Mouse (Mus musculus): ENCODE results near the gene Ppbp. TPM values are rescaled to one million over a fixed set of nuclear protein-coding genes. Genes with fewer than 3 reads are reported as not detected.
"Not testable (repeated sequence)": the region's sequence is repeated elsewhere in the genome, so short reads cannot be mapped to it uniquely, and the experiment has no call there.

Gene Ppbp
- polyA plus RNA-seq, 1 experiment from 2014 or later: 3.8 TPM

DNA sequence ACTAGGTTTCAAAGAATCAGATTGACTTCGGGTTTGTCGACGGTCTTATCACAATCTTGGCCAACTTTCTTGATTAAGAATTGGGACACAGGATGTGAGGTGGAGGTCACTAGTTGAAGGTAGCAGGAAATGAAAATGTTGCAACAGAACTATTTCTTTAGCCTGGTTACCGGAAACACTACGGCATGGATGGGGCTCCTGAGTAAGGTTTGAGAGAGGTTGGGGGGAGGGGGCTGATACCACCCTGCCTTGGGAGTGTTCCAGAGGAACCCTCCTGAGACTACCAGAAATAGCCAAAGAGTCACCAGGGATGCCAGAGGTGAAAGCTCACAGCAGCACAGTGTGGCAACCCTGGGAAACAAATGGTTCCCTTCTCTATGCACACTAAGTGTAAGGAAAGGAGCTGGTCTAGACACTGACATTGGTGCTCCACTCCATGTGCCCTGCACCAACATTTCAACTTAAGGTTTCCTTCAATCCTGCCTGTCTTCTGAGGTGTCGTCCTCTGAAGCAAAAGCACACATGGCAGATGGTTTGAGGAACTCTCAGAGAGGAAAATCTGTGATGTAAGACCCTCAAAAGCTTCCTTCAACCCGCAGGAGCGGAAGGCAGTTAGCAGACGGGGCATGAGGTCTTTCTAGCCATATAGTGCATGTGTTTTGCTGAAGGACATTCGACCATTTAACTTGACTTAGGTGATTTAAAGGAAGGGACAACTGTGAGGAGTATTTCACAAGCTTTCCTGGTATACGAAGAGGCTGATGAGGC lies 21.2 kb downstream of the Ppbp start:
- Histone ChIP-seq H3K9ac (no peak overlapping the region), H3K4me3 (replicated peaks) (no peak overlapping the region), H3K27ac (no peak overlapping the region), H3K4me2 (no peak overlapping the region), H3K27me3 (replicated peaks) (no peaks in the 10 kb centered on the region), H3K36me3 (no peaks in the 10 kb centered on the region), H3K4me1 (peaks cover 7% of the 10 kb centered on the region; the same call in 1 of the 2 replicates), H3K9me3 (no peaks in the 10 kb centered on the region)
- 70% methylated on average over 11 of the region's 11 CpGs for WGBS
- ATAC-seq (ENCODE audit: insufficient read depth, low FRiP score, low read depth): no peak

DNA sequence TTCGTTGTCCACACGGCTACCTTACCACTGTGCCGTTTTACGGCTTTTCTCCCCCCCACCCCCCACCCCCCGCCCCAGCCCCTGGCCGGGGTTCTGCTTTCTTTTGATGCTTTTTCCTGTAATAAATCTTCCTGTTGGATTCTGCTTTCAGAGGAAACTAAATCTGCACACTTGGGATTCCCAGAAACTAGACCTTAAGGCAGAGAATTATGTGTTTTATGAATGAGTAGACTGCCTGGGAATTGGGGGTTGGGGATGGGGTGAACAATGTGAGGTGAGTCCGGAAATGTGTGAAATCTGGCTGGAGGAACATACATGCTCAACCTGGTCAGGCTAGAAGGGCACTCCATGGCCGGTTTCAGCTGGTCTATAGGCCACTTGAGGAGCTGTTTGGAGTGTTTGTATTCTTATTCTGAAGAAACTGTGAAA lies 21.8 kb downstream of the Ppbp start:
- Histone ChIP-seq H3K9ac (no peak overlapping the region), H3K4me3 (replicated peaks) (no peak overlapping the region), H3K4me2 (no peak overlapping the region), H3K27me3 (replicated peaks) (no peaks in the 10 kb centered on the region), H3K36me3 (no peaks in the 10 kb centered on the region), H3K27ac (no peak overlapping the region), H3K9me3 (no peaks in the 10 kb centered on the region), H3K4me1 (peaks cover 7% of the 10 kb centered on the region; the same call in 1 of the 2 replicates)
- ATAC-seq (ENCODE audit: insufficient read depth, low FRiP score, low read depth): no peak
- WGBS: 49% methylated on average over 8 of the region's 8 CpGs

DNA sequence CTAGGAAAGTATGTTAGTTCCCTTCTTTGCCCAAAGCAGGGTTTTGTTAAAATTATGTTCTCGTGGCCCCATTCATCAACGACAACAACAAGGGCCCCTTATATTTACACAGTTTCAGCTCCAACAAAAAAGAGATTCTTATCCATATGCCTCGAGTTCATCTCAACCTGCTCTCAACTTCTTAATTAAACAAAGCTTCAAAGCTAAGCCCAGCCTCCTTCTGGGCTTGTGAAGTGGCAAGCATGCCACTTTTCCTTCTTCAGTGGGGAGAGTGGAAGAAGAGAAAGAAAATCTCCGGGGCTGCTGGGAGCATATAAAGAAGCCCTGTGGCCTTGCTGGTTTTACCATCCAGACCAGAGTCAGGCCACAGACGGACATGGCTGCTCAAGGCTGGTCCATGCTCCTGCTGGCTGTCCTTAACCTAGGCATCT lies 25.9 kb downstream of the Ppbp start, which contains the start of gene Cxcl15:
Gene Cxcl15, plus strand, starts transcription at position 340 of the 431 bp plus-strand sequence.
- Histone ChIP-seq H3K4me1 (no peaks in the 10 kb centered on the region), H3K9ac (no peak within 1 kb of the TSS), H3K36me3 (no peaks in the 10 kb centered on the region), H3K27ac (no peak within 1 kb of the TSS), H3K9me3 (no peaks in the 10 kb centered on the region), H3K4me3 (replicated peaks) (no peak within 1 kb of the TSS), H3K27me3 (replicated peaks) (no peaks in the 10 kb centered on the region), H3K4me2 (0 out of 2 replicates have a peak within 1 kb of the TSS, but pooled peaks have one; percentile 13)
- WGBS: 33% methylated on average over 5 of the region's 5 CpGs
- ATAC-seq (ENCODE audit: insufficient read depth, low FRiP score, low read depth): peak; percentile 80

DNA sequence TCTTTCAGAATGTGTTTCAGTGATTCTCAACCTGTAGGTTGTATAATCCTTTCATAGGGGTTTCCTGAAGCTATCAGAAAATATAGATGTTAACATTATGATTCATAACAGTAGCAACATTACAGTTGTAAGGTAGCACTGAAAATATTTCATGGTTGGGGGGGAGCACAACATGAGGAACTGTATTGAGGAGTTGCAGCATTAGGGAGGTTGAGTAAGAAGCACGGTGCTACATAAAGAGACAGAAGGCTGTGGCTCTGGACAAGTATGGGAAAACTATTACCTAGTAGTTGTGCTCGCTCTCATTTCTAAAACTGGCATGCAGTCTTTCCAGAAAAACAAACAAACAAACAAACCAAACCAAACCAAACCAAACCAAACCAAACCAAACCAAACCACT lies 27.1 kb downstream of the Ppbp start:
- not testable (repeated sequence) for H3K36me3 ChIP-seq; H3K4me1 ChIP-seq; H3K9me3 ChIP-seq; ATAC-seq (ENCODE audit: insufficient read depth, low FRiP score, low read depth); H3K4me2 ChIP-seq; H3K4me3 ChIP-seq (replicated peaks); H3K9ac ChIP-seq; H3K27me3 ChIP-seq (replicated peaks); H3K27ac ChIP-seq
- 81% methylated on average over 2 of the region's 2 CpGs for WGBS

DNA sequence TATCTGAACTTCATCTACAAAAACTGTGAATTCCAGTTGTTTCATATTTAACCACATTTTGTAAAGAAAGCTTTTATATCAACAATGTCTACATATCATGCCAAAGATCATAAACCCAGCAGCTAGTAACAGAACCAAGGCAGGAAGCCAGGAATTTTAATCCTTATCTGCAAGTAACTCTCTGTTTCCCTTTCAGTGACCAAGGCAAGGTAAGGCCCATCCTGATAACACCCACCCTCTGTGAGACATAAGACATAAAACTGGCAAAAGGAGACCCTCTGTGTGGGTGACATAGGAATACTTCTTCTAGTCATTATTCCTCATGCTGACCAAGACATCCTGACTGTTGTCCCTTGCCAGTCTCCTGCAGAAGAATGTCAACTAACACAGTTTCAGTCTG lies 36.3 kb downstream of the Ppbp start:
- H3K36me3 ChIP-seq: no peaks in the 10 kb centered on the region
- no peak overlapping the region for H3K4me3 ChIP-seq (replicated peaks)
- no peaks in the 10 kb centered on the region for H3K4me1 ChIP-seq
- no peak for ATAC-seq (ENCODE audit: insufficient read depth, low FRiP score, low read depth)
- H3K27ac ChIP-seq: no peak overlapping the region
- no peaks in the 10 kb centered on the region for H3K9me3 ChIP-seq
- no peak overlapping the region for H3K4me2 ChIP-seq
- no peak overlapping the region for H3K9ac ChIP-seq
- H3K27me3 ChIP-seq (replicated peaks): no peaks in the 10 kb centered on the region

DNA sequence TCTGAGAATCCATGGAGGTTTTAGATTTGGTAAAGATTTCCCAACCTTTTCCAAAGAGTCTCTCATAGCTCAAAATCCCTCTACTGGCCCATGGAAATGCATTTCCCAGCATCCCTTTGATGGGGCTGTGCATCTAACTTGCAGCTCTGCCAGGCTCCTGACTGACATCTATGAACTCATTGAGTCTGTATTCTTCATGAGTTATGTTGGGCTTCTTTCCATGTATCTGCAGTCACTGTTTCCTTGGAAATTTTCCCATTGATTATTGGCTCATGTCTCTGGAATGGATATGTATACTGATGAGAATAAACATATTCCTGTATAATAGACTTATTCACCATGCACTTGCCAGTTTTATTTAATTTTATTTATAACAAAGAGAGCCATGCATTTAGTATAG lies 37.7 kb downstream of the Ppbp start:
- H3K9ac ChIP-seq: no peak overlapping the region
- no peak overlapping the region for H3K4me3 ChIP-seq (replicated peaks)
- no peaks in the 10 kb centered on the region for H3K4me1 ChIP-seq
- no peaks in the 10 kb centered on the region for H3K36me3 ChIP-seq
- H3K9me3 ChIP-seq: no peaks in the 10 kb centered on the region
- no peak for ATAC-seq (ENCODE audit: insufficient read depth, low FRiP score, low read depth)
- H3K27me3 ChIP-seq (replicated peaks): no peaks in the 10 kb centered on the region
- H3K4me2 ChIP-seq: no peak overlapping the region
- H3K27ac ChIP-seq: no peak overlapping the region

DNA sequence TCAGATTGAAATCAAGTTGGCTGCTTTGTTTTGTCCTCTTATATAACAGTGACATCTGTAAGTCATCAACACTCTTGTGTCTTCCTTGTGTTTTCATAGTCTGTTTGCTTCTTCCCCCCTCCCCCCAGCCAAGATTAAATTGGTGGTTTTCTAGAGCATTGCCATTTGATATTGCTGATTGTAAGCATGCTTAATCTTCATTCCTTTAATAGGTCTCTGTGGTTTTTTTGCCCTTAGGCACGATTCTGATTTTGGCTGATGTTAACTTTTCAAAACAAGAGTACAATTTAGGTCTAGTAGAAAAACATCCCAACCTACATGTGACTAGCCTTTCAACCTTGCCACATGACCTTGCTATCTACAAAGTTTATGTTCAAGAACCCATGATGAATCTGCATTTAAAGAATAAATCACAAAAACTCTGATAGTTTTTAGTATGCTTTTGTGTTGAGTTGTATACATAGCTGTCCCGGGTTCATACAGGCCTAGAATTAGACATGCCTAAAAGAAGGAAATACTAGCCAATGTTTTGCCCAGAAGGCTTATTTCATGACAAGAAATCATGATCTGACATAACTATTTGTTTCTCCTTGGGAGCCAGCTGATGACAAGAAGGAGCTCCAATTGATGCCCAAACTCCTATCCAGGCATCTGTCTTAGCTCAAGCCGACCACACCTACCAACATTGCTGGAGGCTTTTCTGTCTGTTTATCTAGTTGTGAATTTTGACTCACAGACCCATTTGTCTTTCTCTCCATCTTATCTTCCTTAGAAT lies 39.0 kb downstream of the Ppbp start:
- no peak overlapping the region for H3K9ac ChIP-seq
- H3K4me2 ChIP-seq: no peak overlapping the region
- no peaks in the 10 kb centered on the region for H3K4me1 ChIP-seq
- H3K9me3 ChIP-seq: no peaks in the 10 kb centered on the region
- no peaks in the 10 kb centered on the region for H3K27me3 ChIP-seq (replicated peaks)
- 54% methylated on average over 3 of the region's 3 CpGs for WGBS
- H3K4me3 ChIP-seq (replicated peaks): no peak overlapping the region
- H3K36me3 ChIP-seq: no peaks in the 10 kb centered on the region
- H3K27ac ChIP-seq: no peak overlapping the region
- no peak for ATAC-seq (ENCODE audit: insufficient read depth, low FRiP score, low read depth)

Small RNA genes lying within 50 kb of the gene (microRNA-seq; reads per million reads assigned to microRNA genes)
- not detected for gene Gm24322

Other genes with a start within 250 kb of the Ppbp start
- gene Afm, start 249.6 kb upstream of the Ppbp start, polyA plus RNA-seq (2015; fragmentation: Nextera tagmentation; extraction: Ambion mirVana): 6.4 and 8.8 TPM in 2 replicates
- gene 5830473C10Rik, start 207.4 kb upstream of the Ppbp start, polyA plus RNA-seq (2015; fragmentation: Nextera tagmentation; extraction: Ambion mirVana): 0.09 and 0.12 TPM in 2 replicates
- gene Rassf6, start 127.9 kb upstream of the Ppbp start, polyA plus RNA-seq (2015; fragmentation: Nextera tagmentation; extraction: Ambion mirVana): 12.2 and 12.8 TPM in 2 replicates
- 0.17 and 0.32 TPM in 2 replicates for gene Cxcl5, start 9.2 kb upstream of the Ppbp start, polyA plus RNA-seq (2015; fragmentation: Nextera tagmentation; extraction: Ambion mirVana)
- 68.9 and 90.1 TPM in 2 replicates for gene Pf4, start 3.9 kb downstream of the Ppbp start, polyA plus RNA-seq (2015; fragmentation: Nextera tagmentation; extraction: Ambion mirVana)
- not detected in 2 replicates for gene Cxcl3, start 17.6 kb downstream of the Ppbp start, polyA plus RNA-seq (2015; fragmentation: Nextera tagmentation; extraction: Ambion mirVana)
- 1.6 and 1.7 TPM in 2 replicates for gene Cxcl15, start 26.0 kb downstream of the Ppbp start, polyA plus RNA-seq (2015; fragmentation: Nextera tagmentation; extraction: Ambion mirVana)
- gene Cxcl1, start 122.7 kb downstream of the Ppbp start, polyA plus RNA-seq (2015; fragmentation: Nextera tagmentation; extraction: Ambion mirVana): 0.85 and 1.1 TPM in 2 replicates
- gene Cxcl2, start 135.4 kb downstream of the Ppbp start, polyA plus RNA-seq (2015; fragmentation: Nextera tagmentation; extraction: Ambion mirVana): not detected in 2 replicates
- gene Mthfd2l, start 162.6 kb downstream of the Ppbp start, polyA plus RNA-seq (2015; fragmentation: Nextera tagmentation; extraction: Ambion mirVana): 43.0 and 44.6 TPM in 2 replicates